Comparison of ENCODE assay signal across 16 mouse cellular contexts in genomic region chr7:74505635-74506034, GRCm38 (mm10).
"Had no signal": no experiment of that assay in that cellular context is flagged by ENCODE, and none has a peak within 500 bp of the region (broad histone marks: within the 10 kb centered on the region; RNA-seq: fewer than 3 reads in every experiment).

No protein-coding gene starts in this region.

- H3K4me1 ChIP-seq: liver, embryonic 13.5 days; lung, embryonic 15.5 days; neural tube, embryonic 12.5 days had no signal

- H3K9me3 ChIP-seq: limb, embryonic 12.5 days; liver, embryonic 13.5 days; lung, embryonic 15.5 days; megakaryocyte, embryonic 14.5 days; midbrain, embryonic 15.5 days; neural tube, embryonic 12.5 days had no signal

- H3K27ac ChIP-seq: limb, embryonic 12.5 days; liver, embryonic 13.5 days; lung, embryonic 15.5 days; macrophage; midbrain, embryonic 15.5 days; neural tube, embryonic 12.5 days; stomach, postnatal 0 days had no signal

- H3K4me3 ChIP-seq: limb, embryonic 12.5 days; liver, embryonic 13.5 days; lung, embryonic 15.5 days; megakaryocyte, embryonic 14.5 days; midbrain, embryonic 15.5 days; neural tube, embryonic 12.5 days had no signal

- H3K36me3 ChIP-seq: limb, embryonic 12.5 days; liver, embryonic 13.5 days; lung, embryonic 15.5 days; neural tube, embryonic 12.5 days had no signal

- H3K27me3 ChIP-seq: limb, embryonic 12.5 days; liver, embryonic 13.5 days; lung, embryonic 15.5 days; megakaryocyte, embryonic 14.5 days; midbrain, embryonic 15.5 days had no signal

- DNase-seq: kidney, postnatal 36 days; layer of hippocampus, adult 9-11 months; layer of hippocampus, postnatal 36 days; liver; liver, embryonic 13.5 days; liver, postnatal 0 days; lung, postnatal 14 days; right cerebral cortex, adult 18-20 months; thymus, postnatal 14 days had no signal
